Mouse (Mus musculus) heart, embryonic 11.5 days (tissue): ENCODE results near the gene Nup205. TPM values are rescaled to one million over a fixed set of nuclear protein-coding genes. Genes with fewer than 3 reads are reported as not detected.
A peak's percentile ranks its signal among the peaks of the same experiment; 100 is the strongest.

Experiments
- ATAC-seq: fragments of 200-750 bp; cut with Nextera tagmentation; replicated peaks from 2 replicates; pipeline ENCODE4 v1.8.0; 2017; ENCODE audit warnings: moderate library complexity; ENCODE audit not compliant: insufficient number of reproducible peaks, low FRiP score, low TSS enrichment
- H3K27ac ChIP-seq: fragments of 300-500 bp; sonication (generic); 2 replicates; pipeline ENCODE4 v1.5.1; 2014; ENCODE audit warnings: mild to moderate bottlenecking, low read depth, low read length
- H3K27me3 ChIP-seq: fragments of 300-500 bp; sonication (generic); 2 replicates; pipeline ENCODE4 v1.6.1; 2014; ENCODE audit warnings: mild to moderate bottlenecking, low read length, mixed read lengths; ENCODE audit not compliant: control insufficient read depth, insufficient read depth
- H3K36me3 ChIP-seq: fragments of 300-500 bp; sonication (generic); 2 replicates; pipeline ENCODE4 v1.6.1; 2014; ENCODE audit warnings: mild to moderate bottlenecking, low read length, moderate library complexity, mixed read lengths; ENCODE audit not compliant: control insufficient read depth, insufficient read depth
- H3K4me1 ChIP-seq: fragments of 300-500 bp; sonication (generic); 2 replicates; pipeline ENCODE4 v1.6.1; 2014; ENCODE audit warnings: low read length; ENCODE audit not compliant: control insufficient read depth, insufficient read depth
- H3K4me2 ChIP-seq: fragments of 300-500 bp; sonication (generic); 2 replicates; pipeline ENCODE4 v1.6.1; 2014; ENCODE audit warnings: mild to moderate bottlenecking, moderate library complexity
- H3K4me3 ChIP-seq: fragments of 300-500 bp; sonication (generic); 2 replicates; pipeline ENCODE4 v1.5.1; 2014; ENCODE audit warnings: low read depth, low read length
- H3K9ac ChIP-seq: fragments of 300-500 bp; sonication (generic); 2 replicates; pipeline ENCODE4 v1.6.1; 2014; ENCODE audit warnings: mild to moderate bottlenecking, low read depth, low read length, moderate library complexity
- H3K9me3 ChIP-seq: fragments of 300-500 bp; sonication (generic); replicated peaks from 2 replicates; pipeline ENCODE4 v1.6.1; 2016; ENCODE audit warnings: low read length; ENCODE audit not compliant: control insufficient read depth
- WGBS: fragments of 180-500 bp; shearing (Covaris S2); extraction: QIAGEN DNeasy Blood & Tissue Kit; methylation state at CpG from one replicate; pipeline ENCODE4 v1.1.7; 2014; ENCODE audit not compliant: insufficient replicate concordance; 5-methylcytosine and 5-hydroxymethylcytosine counted together
- polyA plus RNA-seq: library from polyadenylated mRNA; unstranded; fragments of >200 nt; fragmentation: Nextera tagmentation; extraction: Ambion mirVana; gene quantifications from 2 replicates; pipeline ENCODE4 v1.2.1, GENCODE M21; 2014

Gene Nup205
- polyA plus RNA-seq, 1 experiment from 2014 or later = 32.8 TPM

DNA sequence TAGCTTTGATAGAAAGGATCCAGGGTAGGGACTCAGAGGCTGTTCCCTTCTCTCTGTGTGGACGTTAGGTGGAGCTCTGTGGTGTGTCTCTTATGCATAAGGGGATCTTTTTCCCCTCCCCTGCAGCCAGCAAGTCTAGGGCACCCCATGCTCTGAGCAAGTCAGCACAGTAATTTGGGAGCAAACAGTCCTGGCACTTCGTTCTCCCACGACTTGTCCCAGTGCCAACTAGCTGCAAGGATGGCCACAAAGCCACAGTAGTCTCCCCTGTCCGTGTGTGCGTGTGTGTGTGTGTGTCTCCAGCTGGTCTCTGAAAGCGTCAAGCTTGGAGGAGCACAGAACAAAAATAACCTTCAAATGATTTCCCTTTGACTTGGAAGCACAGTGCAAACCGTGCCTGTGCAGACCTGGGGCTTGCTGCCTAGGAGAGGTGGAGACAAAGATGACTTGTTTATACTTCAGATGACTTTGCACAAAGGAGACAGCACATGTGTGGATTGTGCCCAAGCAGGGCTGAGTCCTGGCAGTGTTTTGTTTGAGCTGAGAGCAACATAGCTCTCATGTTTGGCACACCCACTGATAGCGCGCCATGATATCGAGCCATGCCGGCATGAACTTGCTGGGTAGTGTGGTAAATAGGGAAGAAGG, 111.0 kb downstream of the Nup205 start:
- Histone ChIP-seq H3K36me3 (no peaks in the 10 kb centered on the region), H3K4me3 (no peak overlapping the region), H3K4me1 (peaks cover 13% of the 10 kb centered on the region), H3K9me3 (no peaks in the 10 kb centered on the region), H3K27ac (peak overlapping the region; percentile 24; the same call in 1 of the 2 replicates), H3K4me2 (no peak overlapping the region), H3K9ac (no peak overlapping the region), H3K27me3 (no peaks in the 10 kb centered on the region)
- 51% methylated on average over 11 of the region's 11 CpGs for WGBS
- no peak for ATAC-seq

DNA sequence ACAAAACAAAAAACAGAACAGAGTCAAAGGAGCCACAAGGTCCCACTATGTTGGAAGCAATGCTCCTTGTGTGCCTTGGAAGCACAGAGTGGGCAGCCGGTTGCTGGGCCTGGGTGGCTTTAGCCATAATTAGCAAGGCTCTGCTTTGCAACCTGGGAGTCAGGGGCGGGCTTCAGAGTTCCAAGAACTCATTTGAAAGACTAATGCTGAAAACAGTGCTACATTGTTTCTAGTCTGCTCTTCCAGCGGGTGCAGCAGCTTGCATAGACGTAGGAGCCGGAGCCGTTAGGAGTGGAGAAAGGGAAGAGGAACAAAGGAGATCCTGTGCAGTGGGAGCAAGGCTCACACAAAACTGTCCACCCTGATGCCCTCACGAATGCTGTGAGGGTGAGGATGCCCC, 111.7 kb downstream of the Nup205 start:
- Histone ChIP-seq H3K36me3 (no peaks in the 10 kb centered on the region), H3K4me2 (no peak overlapping the region), H3K27ac (no peak overlapping the region; the same call in 1 of the 2 replicates), H3K4me3 (no peak overlapping the region), H3K4me1 (peaks cover 13% of the 10 kb centered on the region), H3K9me3 (no peaks in the 10 kb centered on the region), H3K9ac (no peak overlapping the region), H3K27me3 (no peaks in the 10 kb centered on the region)
- no peak for ATAC-seq
- 56% methylated on average over 7 of the region's 7 CpGs for WGBS

DNA sequence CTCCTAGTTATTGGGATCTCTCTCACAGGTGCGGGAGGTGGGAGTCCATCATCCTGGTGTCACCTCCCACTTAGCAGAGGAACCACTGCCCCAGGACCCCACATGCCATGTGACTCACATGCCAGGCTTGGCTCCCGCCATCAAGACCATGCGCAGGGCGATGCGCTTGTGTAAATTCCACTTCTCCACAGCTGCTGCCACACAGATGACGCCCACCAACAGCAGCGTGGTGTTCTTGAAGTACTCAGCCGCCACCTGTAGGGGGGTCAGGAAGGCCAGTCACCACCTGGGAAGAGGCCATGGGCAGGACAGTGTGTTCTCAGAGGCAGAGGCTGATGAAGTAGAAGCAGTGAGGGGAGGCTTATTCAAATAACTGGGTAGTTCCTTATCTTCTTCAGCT, 112.5 kb downstream of the Nup205 start:
- no peak for ATAC-seq
- Histone ChIP-seq H3K9ac (no peak overlapping the region), H3K36me3 (no peaks in the 10 kb centered on the region), H3K4me2 (no peak overlapping the region), H3K4me1 (peaks cover 13% of the 10 kb centered on the region), H3K27ac (no peak overlapping the region), H3K27me3 (no peaks in the 10 kb centered on the region), H3K9me3 (no peaks in the 10 kb centered on the region), H3K4me3 (no peak overlapping the region)
- WGBS = 85% methylated on average over 8 of the region's 8 CpGs

GRCm38 (mm10) chr6:35294964-35295363, 117.7 kb downstream of the Nup205 start:
- H3K4me3 ChIP-seq = no peak overlapping the region
- no peak overlapping the region for H3K27ac ChIP-seq
- H3K36me3 ChIP-seq = no peaks in the 10 kb centered on the region
- H3K4me2 ChIP-seq = no peak overlapping the region
- no peaks in the 10 kb centered on the region for H3K27me3 ChIP-seq
- H3K9me3 ChIP-seq = no peaks in the 10 kb centered on the region
- H3K9ac ChIP-seq = no peak overlapping the region
- peaks cover 22% of the 10 kb centered on the region; the same call in 1 of the 2 replicates for H3K4me1 ChIP-seq
- no peak for ATAC-seq
- 86% methylated on average over 2 of the region's 2 CpGs for WGBS

- no peak overlapping the region for H3K9ac ChIP-seq
These were observed 119.8 kb downstream of the Nup205 start for GRCm38 (mm10) chr6:35297001-35297400.

More at GRCm38 (mm10) chr6:35297001-35297400, 119.8 kb downstream of the Nup205 start:
- Histone ChIP-seq H3K4me2 (no peak overlapping the region), H3K27me3 (no peaks in the 10 kb centered on the region), H3K4me3 (no peak overlapping the region), H3K9me3 (no peaks in the 10 kb centered on the region), H3K27ac (no peak overlapping the region), H3K4me1 (peaks cover 22% of the 10 kb centered on the region; the same call in 1 of the 2 replicates), H3K36me3 (no peaks in the 10 kb centered on the region)
- ATAC-seq = no peak
- WGBS = 73% methylated on average over 2 of the region's 2 CpGs

Other genes starting within 250 kb of the Nup205 start
- gene Slc23a4, start 189.0 kb upstream of the Nup205 start, polyA plus RNA-seq = 0.17 and 0.18 TPM in 2 replicates
- 23.9 and 25.5 TPM in 2 replicates for gene Cnot4, start 43.7 kb upstream of the Nup205 start, polyA plus RNA-seq
- gene Slc13a4, start 130.7 kb downstream of the Nup205 start, polyA plus RNA-seq = 2.4 and 2.7 TPM in 2 replicates
- gene Fam180a, start 148.7 kb downstream of the Nup205 start, polyA plus RNA-seq = 0.16 and 0.31 TPM in 2 replicates